Mouse (Mus musculus) cerebellum, adult 2 months (tissue): ENCODE measurements around the gene Tubg2. TPM values are rescaled to one million over a fixed set of nuclear protein-coding genes. Genes with fewer than 3 reads are reported as not detected.
"Not testable (repeated sequence)": the region's sequence is repeated elsewhere in the genome, so short reads cannot be mapped to it uniquely, and the experiment has no call there.

Experiments used
- DNase-seq, 2 experiments: peaks; one replicate each; pipeline ENCODE4 v3.0.0; 2021
- H3K27ac ChIP-seq: fragments of 200-500 bp; 2 replicates; pipeline ENCODE4 v1.5.1; 2012; ENCODE audit warnings: low read length, control low read depth, inconsistent platforms; ENCODE audit not compliant: insufficient read depth
- H3K27me3 ChIP-seq: fragments of 200-500 bp; 2 replicates; pipeline ENCODE4 v1.6.1; 2012; ENCODE audit warnings: inconsistent platforms, mild to moderate bottlenecking, low read length, moderate library complexity; ENCODE audit not compliant: control insufficient read depth, insufficient read depth
- H3K4me1 ChIP-seq: fragments of 200-500 bp; 2 replicates; pipeline ENCODE4 v1.6.1; 2011; ENCODE audit warnings: low read length; ENCODE audit not compliant: control insufficient read depth, insufficient read depth
- H3K4me3 ChIP-seq: fragments of 200-500 bp; replicated peaks from 2 replicates; pipeline ENCODE3; 2011; ENCODE audit warnings: mild to moderate bottlenecking, low read depth, low read length, control low read depth; ENCODE audit not compliant: insufficient read depth
- CTCF ChIP-seq: fragments of 200-500 bp; IDR thresholded peaks from 2 replicates; pipeline ENCODE4 v1.5.1; 2011; ENCODE audit warnings: low read depth, mild to moderate bottlenecking, control low read depth, low read length, moderate library complexity, borderline replicate concordance; ENCODE audit not compliant: insufficient read depth
- POLR2A ChIP-seq: fragments of 200-500 bp; IDR thresholded peaks from 2 replicates; pipeline ENCODE4 v1.6.1; 2011; ENCODE audit warnings: low read length, control low read depth, borderline replicate concordance; ENCODE audit not compliant: insufficient read depth
- WGBS: fragments of 180-500 bp; shearing (Covaris S2); methylation state at CpG from one replicate; pipeline ENCODE4 v1.1.7; 2018; 5-methylcytosine and 5-hydroxymethylcytosine counted together
- polyA plus RNA-seq: library from polyadenylated mRNA; depleted of rRNA; stranded (reverse); fragments of >200 nt; gene quantifications from 2 replicates; pipeline ENCODE4 v1.2.3, GENCODE M21; 2012

Tubg2 gene
- polyA plus RNA-seq, 1 experiment: 47.8 TPM

- TF ChIP-seq CTCF (no peak), POLR2A (peak; percentile 92)
- Histone ChIP-seq H3K27ac (peak within 1 kb of the TSS; percentile 84), H3K4me3 (peak within 1 kb of the TSS; percentile 92)
These were observed 35.8 kb upstream of the Tubg2 start, which contains the start of the genes Retreg3 and Tubg1 for GRCm38 (mm10) chr11:101119761-101120544. Retreg3 (minus strand) TSS chr11:101119893. Tubg1 (plus strand) TSS chr11:101119938.

GRCm38 (mm10) chr11:101120545-101121188 lies 35.0 kb upstream of the Tubg2 start:
- 7% methylated on average over 19 of the region's 19 CpGs for WGBS
- Histone ChIP-seq H3K27ac (peak overlapping the region; percentile 84), H3K4me1 (peaks cover 11% of the 10 kb centered on the region; the same call in 1 of the 2 replicates), H3K27me3 (no peaks in the 10 kb centered on the region), H3K4me3 (peak overlapping the region; percentile 85)
- no peak for TF ChIP-seq CTCF
- no peak for TF ChIP-seq POLR2A
- no peak for DNase-seq

More at GRCm38 (mm10) chr11:101119761-101120544, 35.8 kb upstream of the Tubg2 start, which contains the start of the genes Retreg3 and Tubg1:
- Histone ChIP-seq H3K27me3 (no peaks in the 10 kb centered on the region), H3K4me1 (peaks cover 7% of the 10 kb centered on the region; the same call in 1 of the 2 replicates)
- WGBS: under 1% methylated on average over 61 of the region's 61 CpGs
- peak; percentile 99 to 100 for DNase-seq

GRCm38 (mm10) chr11:101124494-101124893 lies 31.2 kb upstream of the Tubg2 start:
- 94% methylated on average over 8 of the region's 8 CpGs for WGBS
- H3K4me3 ChIP-seq, H3K27ac ChIP-seq, H3K27me3 ChIP-seq, DNase-seq: not testable (repeated sequence)
- H3K4me1 ChIP-seq: peaks cover 11% of the 10 kb centered on the region; the same call in 1 of the 2 replicates

- H3K27me3 ChIP-seq, DNase-seq, H3K27ac ChIP-seq, H3K4me3 ChIP-seq: not testable (repeated sequence)
- WGBS: 72% methylated on average over 9 of the region's 9 CpGs
- peaks cover 14% of the 10 kb centered on the region for H3K4me1 ChIP-seq
These were observed 30.7 kb upstream of the Tubg2 start for GRCm38 (mm10) chr11:101125008-101125407.

- peaks cover 24% of the 10 kb centered on the region for H3K4me1 ChIP-seq
- no peak overlapping the region for H3K4me3 ChIP-seq
- WGBS: 100% methylated on average over 1 of the region's 1 CpGs
- no peaks in the 10 kb centered on the region for H3K27me3 ChIP-seq
- TF ChIP-seq CTCF: peak; percentile 11; the same call in 1 of the 2 replicates
- TF ChIP-seq POLR2A: no peak
- DNase-seq: no peak
- no peak overlapping the region for H3K27ac ChIP-seq
These were observed 28.6 kb upstream of the Tubg2 start for GRCm38 (mm10) chr11:101127075-101127474.

GRCm38 (mm10) chr11:101128996-101129577 lies 26.6 kb upstream of the Tubg2 start:
- WGBS: 27% methylated on average over 11 of the region's 11 CpGs
- Histone ChIP-seq H3K27me3 (no peaks in the 10 kb centered on the region), H3K4me3 (no peak overlapping the region), H3K27ac (peak overlapping the region; percentile 76; the same call in 1 of the 2 replicates), H3K4me1 (peaks cover 24% of the 10 kb centered on the region)
- TF ChIP-seq POLR2A (no peak), CTCF (no peak)
- peak; percentile 83 to 93 for DNase-seq

- H3K27ac ChIP-seq: peak overlapping the region; percentile 15; the same call in 1 of the 2 replicates
- 28% methylated on average over 18 of the region's 18 CpGs for WGBS
- TF ChIP-seq POLR2A (no peak), CTCF (no peak)
- no peaks in the 10 kb centered on the region for H3K27me3 ChIP-seq
- H3K4me3 ChIP-seq: no peak overlapping the region
- peak; percentile 44 to 45 for DNase-seq
- peaks cover 27% of the 10 kb centered on the region for H3K4me1 ChIP-seq
These were observed 25.5 kb upstream of the Tubg2 start for GRCm38 (mm10) chr11:101130056-101130756.
